Mouse (Mus musculus): ENCODE data around the gene Gtf3c2.

DNA sequence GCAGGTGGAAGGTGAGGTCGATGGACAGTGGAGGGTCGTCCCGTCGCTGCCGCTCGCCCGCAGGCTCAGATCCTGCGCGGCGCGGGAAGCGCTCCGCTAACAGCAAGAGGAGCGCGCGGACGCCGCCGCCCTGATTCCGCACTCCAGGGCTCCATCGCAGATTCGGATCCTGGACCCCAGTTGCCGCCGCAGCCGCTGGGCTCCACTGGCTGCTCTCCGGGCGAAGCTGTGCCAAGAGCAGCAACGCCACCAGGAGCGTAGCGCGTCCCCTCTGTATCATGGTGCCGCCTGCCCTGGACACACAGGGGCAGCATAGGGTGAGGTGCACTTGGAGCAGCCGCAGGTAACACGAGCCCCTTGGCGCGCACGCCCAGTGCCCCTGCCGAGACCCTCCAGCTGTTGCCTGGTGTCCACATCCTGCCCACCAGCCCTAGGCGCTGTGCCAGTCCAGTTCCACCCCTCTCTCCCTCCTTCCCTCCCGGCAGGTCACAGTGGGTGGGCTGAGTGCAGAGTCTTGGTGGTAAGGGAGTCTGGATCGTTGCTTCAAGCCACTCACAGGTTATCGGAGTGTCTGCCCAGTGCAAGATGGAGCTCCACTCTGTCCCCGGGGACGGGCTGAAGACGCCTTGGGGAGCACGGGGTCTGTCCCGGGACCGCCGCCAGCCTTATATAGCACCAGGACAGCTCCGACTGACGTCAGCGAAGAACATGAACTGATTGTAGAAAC lies 41.5 kb downstream of the Gtf3c2 start, which contains the start of gene Ucn:
- TF ChIP-seq CTCF (IDR thresholded peaks at IDR 0.05; ENCODE audit: low read depth): no peak
- no peak for TF ChIP-seq EP300 (IDR thresholded peaks at IDR 0.05; ENCODE audit: low read depth)

Measured in liver, postnatal 0 days (tissue).